Mouse (Mus musculus): ENCODE measurements around the gene Haus8. TPM values are rescaled to one million over a fixed set of nuclear protein-coding genes. Genes with fewer than 3 reads are reported as not detected.
"Not testable (repeated sequence)": the region's sequence is repeated elsewhere in the genome, so short reads cannot be mapped to it uniquely, and the experiment has no call there.

Gene Haus8
- polyA plus RNA-seq, 1 experiment from 2014 or later, result 55.1 TPM

DNA sequence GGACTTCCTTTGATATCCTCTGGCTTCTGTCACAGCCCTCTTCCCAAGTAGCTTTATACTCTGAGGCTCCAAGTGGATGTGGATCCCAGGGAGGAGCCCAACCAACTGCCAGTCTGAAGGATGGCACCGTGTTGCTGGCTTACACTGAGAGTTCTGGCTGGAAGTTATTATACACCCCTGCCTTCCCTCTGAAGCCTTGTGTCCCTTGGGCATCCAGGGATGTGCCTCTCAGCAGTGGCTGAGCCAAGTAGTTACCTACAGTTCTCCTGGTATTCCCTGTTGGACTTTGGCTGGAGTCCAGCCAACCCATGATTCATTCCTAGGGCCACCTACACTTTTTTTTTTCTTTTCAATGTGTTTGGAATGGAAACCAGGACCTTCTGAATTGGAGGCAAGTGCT lies 9.0 kb upstream of the Haus8 start:
- ATAC-seq (replicated peaks; ENCODE audit: low FRiP score); H3K4me1 ChIP-seq; H3K27me3 ChIP-seq; H3K9me3 ChIP-seq (replicated peaks); H3K9ac ChIP-seq; H3K36me3 ChIP-seq; H3K27ac ChIP-seq; H3K4me2 ChIP-seq; H3K4me3 ChIP-seq (replicated peaks): not testable (repeated sequence)
- WGBS, result 86% methylated on average over 1 of the region's 1 CpGs

DNA sequence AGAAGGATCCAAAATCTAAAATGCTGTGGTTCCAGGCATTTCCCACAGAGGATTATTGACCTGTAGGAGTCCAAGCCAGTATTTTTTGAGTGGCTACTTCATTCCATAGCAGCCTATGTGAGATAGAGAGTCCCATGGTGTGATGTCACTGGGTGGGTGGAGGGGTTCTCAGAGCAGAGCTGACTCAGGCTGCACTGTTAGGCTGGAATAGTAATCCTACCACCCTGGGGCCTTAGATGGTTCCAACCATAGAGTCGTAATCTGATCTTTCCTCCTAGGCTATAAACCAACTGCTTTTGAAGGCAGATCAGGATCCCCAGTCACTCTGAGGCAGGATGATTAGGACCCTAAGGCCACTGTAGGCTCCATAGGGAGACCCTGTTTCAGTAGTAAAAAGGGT lies 6.7 kb upstream of the Haus8 start:
- not testable (repeated sequence) for H3K36me3 ChIP-seq; H3K27ac ChIP-seq; H3K4me2 ChIP-seq; H3K27me3 ChIP-seq; H3K4me1 ChIP-seq; H3K4me3 ChIP-seq (replicated peaks); H3K9me3 ChIP-seq (replicated peaks); H3K9ac ChIP-seq; ATAC-seq (replicated peaks; ENCODE audit: low FRiP score)
- 77% methylated on average over 1 of the region's 1 CpGs for WGBS

- 93% methylated on average over 3 of the region's 3 CpGs for WGBS
- no peak overlapping the region for H3K4me2 ChIP-seq
- ATAC-seq (replicated peaks; ENCODE audit: low FRiP score), result no peak
Observed at GRCm38 (mm10) chr8:71276166-71276565, 3.4 kb upstream of the Haus8 start.

GRCm38 (mm10) chr8:71274478-71274877 lies 1.7 kb upstream of the Haus8 start:
- no peak overlapping the region for H3K9ac ChIP-seq
- no peaks in the 10 kb centered on the region for H3K27me3 ChIP-seq
- ATAC-seq (replicated peaks; ENCODE audit: low FRiP score), result no peak
- H3K27ac ChIP-seq, result no peak overlapping the region
- H3K36me3 ChIP-seq, result 0 out of 2 replicates have a peak, but pooled peaks cover 8% of the 10 kb centered on the region
- peaks cover 23% of the 10 kb centered on the region for H3K4me1 ChIP-seq
- no peak overlapping the region for H3K4me2 ChIP-seq
- no peak overlapping the region for H3K4me3 ChIP-seq (replicated peaks)
- H3K9me3 ChIP-seq (replicated peaks), result no peaks in the 10 kb centered on the region

More at GRCm38 (mm10) chr8:71276166-71276565, 3.4 kb upstream of the Haus8 start:
- Histone ChIP-seq H3K27ac (no peak overlapping the region), H3K9me3 (replicated peaks) (no peaks in the 10 kb centered on the region), H3K36me3 (0 out of 2 replicates have a peak, but pooled peaks cover 8% of the 10 kb centered on the region), H3K4me1 (peaks cover 21% of the 10 kb centered on the region), H3K4me3 (replicated peaks) (no peak overlapping the region), H3K9ac (no peak overlapping the region), H3K27me3 (no peaks in the 10 kb centered on the region)

- 0% methylated on average over 14 of the region's 14 CpGs for WGBS
- H3K27ac ChIP-seq, result peak overlapping the region; percentile 91
- H3K4me1 ChIP-seq, result peaks cover 23% of the 10 kb centered on the region
- H3K9ac ChIP-seq, result peak overlapping the region; percentile 83
- ATAC-seq (replicated peaks; ENCODE audit: low FRiP score), result peak; percentile 10
- peak overlapping the region; percentile 95 for H3K4me3 ChIP-seq (replicated peaks)
- H3K27me3 ChIP-seq, result no peaks in the 10 kb centered on the region
- no peaks in the 10 kb centered on the region for H3K9me3 ChIP-seq (replicated peaks)
- H3K4me2 ChIP-seq, result peak overlapping the region; percentile 86
- H3K36me3 ChIP-seq, result 0 out of 2 replicates have a peak, but pooled peaks cover 8% of the 10 kb centered on the region
Observed at GRCm38 (mm10) chr8:71273151-71273510, 397 bp upstream of the Haus8 start.

DNA sequence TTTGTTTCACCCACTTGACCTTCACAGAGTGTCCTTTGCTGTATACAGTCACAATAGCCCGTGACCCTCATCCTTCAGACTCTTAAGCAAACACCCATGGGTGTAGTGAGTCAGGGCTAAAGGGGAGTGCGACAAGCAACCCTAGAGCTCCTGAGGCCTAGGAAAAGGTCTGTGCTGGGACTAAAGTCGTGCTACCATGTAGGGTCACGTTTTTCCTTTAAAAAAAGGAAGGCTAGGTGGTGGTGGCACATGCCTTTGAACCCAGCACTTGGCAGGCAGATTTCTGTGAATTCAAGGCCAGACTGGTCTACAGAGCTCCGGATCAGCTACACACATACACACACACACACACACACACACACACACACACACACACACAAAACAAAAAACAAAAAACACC lies 1.1 kb downstream of the Haus8 start:
- Histone ChIP-seq H3K9me3 (replicated peaks) (no peaks in the 10 kb centered on the region), H3K4me3 (replicated peaks) (peak overlapping the region; percentile 95), H3K27me3 (no peaks in the 10 kb centered on the region), H3K27ac (peak overlapping the region; percentile 93), H3K9ac (peak overlapping the region; percentile 83), H3K4me2 (peak overlapping the region; percentile 86), H3K36me3 (0 out of 2 replicates have a peak, but pooled peaks cover 4% of the 10 kb centered on the region), H3K4me1 (peaks cover 23% of the 10 kb centered on the region)
- 17% methylated on average over 5 of the region's 5 CpGs for WGBS
- peak; percentile 3; the same call in 1 of the 2 replicates for ATAC-seq (replicated peaks; ENCODE audit: low FRiP score)

DNA sequence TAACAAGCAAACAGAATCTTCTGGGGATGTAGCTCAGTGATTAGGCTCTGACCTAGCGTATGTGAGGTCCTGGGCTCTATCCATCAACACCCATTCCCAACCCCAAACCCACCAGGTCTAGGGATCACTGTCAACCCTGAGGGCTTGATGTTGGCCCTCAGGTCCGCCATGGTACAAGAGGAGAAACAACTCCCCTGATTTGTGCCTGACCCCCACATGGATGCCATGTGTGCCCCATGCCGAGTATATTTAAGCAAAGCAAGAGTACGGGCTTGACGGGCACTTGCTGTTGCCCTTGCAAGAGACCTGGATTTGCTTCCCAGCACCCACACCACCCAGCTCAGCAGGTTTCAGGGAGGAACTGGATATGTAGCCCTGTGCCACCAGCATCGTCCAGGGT lies 4.4 kb downstream of the Haus8 start:
- not testable (repeated sequence) for H3K4me2 ChIP-seq; H3K9me3 ChIP-seq (replicated peaks); H3K27ac ChIP-seq; ATAC-seq (replicated peaks; ENCODE audit: low FRiP score); H3K9ac ChIP-seq; H3K36me3 ChIP-seq; H3K27me3 ChIP-seq; H3K4me3 ChIP-seq (replicated peaks)
- WGBS, result 98% methylated on average over 6 of the region's 6 CpGs
- peaks cover 12% of the 10 kb centered on the region for H3K4me1 ChIP-seq

DNA sequence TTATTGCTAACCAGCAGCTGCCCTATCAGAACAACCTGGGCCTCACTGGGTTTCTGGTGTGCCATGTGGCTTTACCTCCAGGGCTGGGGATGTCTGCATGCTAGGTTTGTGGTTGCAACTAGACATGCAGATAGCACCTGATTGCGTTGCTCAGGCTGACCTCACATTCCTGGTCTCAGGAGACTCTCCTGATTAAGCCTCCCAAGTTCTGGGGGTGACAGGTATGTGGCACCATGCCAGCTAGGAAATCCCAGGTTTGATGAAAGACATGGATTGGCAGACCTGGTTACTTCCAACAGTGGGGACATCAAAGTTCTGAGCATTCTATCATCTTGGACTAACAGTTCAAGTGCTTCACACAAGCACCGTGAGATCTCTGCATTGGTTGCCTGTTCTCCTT lies 5.0 kb downstream of the Haus8 start:
- H3K27ac ChIP-seq, result no peak overlapping the region
- H3K4me2 ChIP-seq, result no peak overlapping the region
- H3K27me3 ChIP-seq, result no peaks in the 10 kb centered on the region
- H3K36me3 ChIP-seq, result peaks cover 5% of the 10 kb centered on the region
- peaks cover 11% of the 10 kb centered on the region for H3K4me1 ChIP-seq
- no peak overlapping the region for H3K9ac ChIP-seq
- no peak overlapping the region for H3K4me3 ChIP-seq (replicated peaks)
- no peaks in the 10 kb centered on the region for H3K9me3 ChIP-seq (replicated peaks)
- ATAC-seq (replicated peaks; ENCODE audit: low FRiP score), result no peak
- 96% methylated on average over 2 of the region's 2 CpGs for WGBS

DNA sequence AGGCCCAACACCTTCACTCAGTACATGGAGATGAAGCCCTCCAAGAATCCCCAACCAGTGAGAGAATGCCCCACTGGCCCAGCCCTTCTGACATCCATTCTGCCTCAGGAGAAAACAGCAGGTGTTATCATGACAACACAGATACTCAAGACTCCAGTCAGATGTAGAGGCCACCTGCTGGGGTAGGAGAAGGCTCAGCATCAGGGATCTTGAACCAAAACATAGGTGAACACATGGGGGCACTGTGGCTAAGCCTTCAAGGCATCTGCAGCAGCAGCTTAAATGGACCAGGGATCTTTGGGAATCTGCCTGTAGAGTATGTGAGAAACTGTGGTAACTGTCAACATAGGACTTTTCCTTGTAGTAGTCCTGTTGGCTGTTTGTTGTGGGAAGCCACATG lies 11.5 kb downstream of the Haus8 start:
- Histone ChIP-seq H3K27ac (no peak overlapping the region), H3K4me2 (no peak overlapping the region), H3K36me3 (peaks cover 32% of the 10 kb centered on the region), H3K4me1 (no peaks in the 10 kb centered on the region), H3K27me3 (no peaks in the 10 kb centered on the region), H3K9ac (no peak overlapping the region), H3K4me3 (replicated peaks) (no peak overlapping the region), H3K9me3 (replicated peaks) (no peaks in the 10 kb centered on the region)
- no peak for ATAC-seq (replicated peaks; ENCODE audit: low FRiP score)

DNA sequence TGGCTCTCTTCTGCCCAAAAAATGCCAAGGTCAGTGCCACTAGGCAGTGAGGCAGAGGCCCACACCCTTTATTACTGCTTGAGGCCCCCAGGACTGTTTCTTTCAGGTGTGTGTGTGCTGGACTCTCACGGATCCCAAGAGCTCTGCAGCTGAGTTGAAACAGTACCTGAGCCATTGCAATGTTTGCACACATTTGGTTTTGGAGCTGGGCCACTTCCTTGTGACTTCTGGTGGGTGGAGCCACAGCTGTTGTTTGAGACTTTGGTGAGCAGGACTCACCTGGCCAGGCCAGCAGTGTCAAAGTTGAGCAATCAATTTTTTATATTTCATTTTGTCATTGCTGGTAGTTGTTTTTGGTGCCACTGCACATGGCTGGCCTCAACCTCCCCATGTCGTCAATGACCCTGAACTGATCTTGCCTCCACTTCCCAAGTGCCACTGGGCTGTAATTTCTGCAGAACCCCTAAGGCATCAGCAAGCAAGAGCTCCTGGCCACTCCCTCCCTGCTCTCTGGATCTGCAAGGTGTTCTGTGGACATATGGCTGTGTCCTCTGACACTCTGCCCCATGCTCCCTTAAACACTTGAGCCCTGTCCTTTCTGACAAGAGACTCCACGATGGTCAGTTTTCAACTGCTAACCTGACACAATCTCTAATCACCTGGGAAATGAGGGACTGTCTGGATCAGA lies 16.0 kb downstream of the Haus8 start:
- H3K36me3 ChIP-seq, result peaks cover 63% of the 10 kb centered on the region
- ATAC-seq (replicated peaks; ENCODE audit: low FRiP score), result no peak
- no peaks in the 10 kb centered on the region for H3K9me3 ChIP-seq (replicated peaks)
- H3K27ac ChIP-seq, result no peak overlapping the region
- H3K4me3 ChIP-seq (replicated peaks), result no peak overlapping the region
- no peak overlapping the region for H3K4me2 ChIP-seq
- H3K9ac ChIP-seq, result no peak overlapping the region
- H3K4me1 ChIP-seq, result no peaks in the 10 kb centered on the region
- WGBS, result 94% methylated on average over 3 of the region's 3 CpGs
- no peaks in the 10 kb centered on the region for H3K27me3 ChIP-seq

DNA sequence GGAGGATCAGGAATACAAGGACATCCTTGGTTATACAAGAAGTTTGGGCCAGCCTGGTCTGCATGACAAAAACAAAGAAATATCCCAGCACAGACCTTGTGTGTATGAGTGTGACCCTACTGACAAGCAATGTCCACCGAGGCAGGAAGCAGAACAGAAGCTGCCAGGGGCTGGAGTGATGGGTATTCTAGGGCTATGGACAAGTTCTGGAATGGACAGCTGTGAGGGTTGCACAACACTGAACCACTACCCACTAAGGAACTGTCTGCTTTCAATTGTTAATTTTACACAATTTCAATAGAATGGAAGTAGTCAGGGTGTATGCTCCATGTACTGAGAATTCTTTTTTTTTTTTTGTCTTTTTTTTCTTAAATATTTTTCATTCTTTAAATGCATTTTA lies 24.5 kb downstream of the Haus8 start:
- Histone ChIP-seq H3K9me3 (replicated peaks) (no peaks in the 10 kb centered on the region), H3K27me3 (no peaks in the 10 kb centered on the region), H3K9ac (no peak overlapping the region), H3K27ac (no peak overlapping the region), H3K36me3 (peaks cover 27% of the 10 kb centered on the region), H3K4me1 (no peaks in the 10 kb centered on the region), H3K4me3 (replicated peaks) (no peak overlapping the region), H3K4me2 (no peak overlapping the region)
- 95% methylated on average over 1 of the region's 1 CpGs for WGBS
- ATAC-seq (replicated peaks; ENCODE audit: low FRiP score), result no peak

DNA sequence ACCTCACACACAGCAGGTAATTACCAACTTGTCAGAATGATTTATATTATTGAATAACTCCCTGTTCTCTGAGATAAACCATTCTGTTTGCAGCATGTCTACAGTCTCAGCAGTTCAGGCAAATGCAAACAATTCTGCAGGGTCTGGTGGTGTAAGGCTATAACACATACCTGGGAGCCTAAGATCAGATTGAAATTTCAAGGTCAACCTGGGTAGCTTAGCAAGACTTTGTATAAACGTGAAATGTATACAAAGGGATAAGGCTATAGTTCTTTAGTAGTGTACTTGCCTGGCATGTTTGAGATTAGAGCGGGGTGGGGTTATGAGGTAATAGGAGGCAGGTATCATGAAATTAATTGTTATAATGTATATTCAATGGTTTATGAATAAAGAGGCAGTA lies 30.0 kb downstream of the Haus8 start:
- no peaks in the 10 kb centered on the region for H3K9me3 ChIP-seq (replicated peaks)
- H3K4me3 ChIP-seq (replicated peaks), result no peak overlapping the region
- no peaks in the 10 kb centered on the region for H3K4me1 ChIP-seq
- H3K9ac ChIP-seq, result no peak overlapping the region
- no peak overlapping the region for H3K27ac ChIP-seq
- H3K27me3 ChIP-seq, result no peaks in the 10 kb centered on the region
- H3K36me3 ChIP-seq, result no peaks in the 10 kb centered on the region
- H3K4me2 ChIP-seq, result no peak overlapping the region
- 86% methylated on average over 2 of the region's 2 CpGs for WGBS
- ATAC-seq (replicated peaks; ENCODE audit: low FRiP score), result no peak

- Histone ChIP-seq H3K27ac (no peak overlapping the region), H3K4me3 (replicated peaks) (no peak overlapping the region), H3K4me2 (no peak overlapping the region), H3K9ac (no peak overlapping the region), H3K36me3 (no peaks in the 10 kb centered on the region), H3K27me3 (no peaks in the 10 kb centered on the region), H3K4me1 (no peaks in the 10 kb centered on the region), H3K9me3 (replicated peaks) (no peaks in the 10 kb centered on the region)
- no peak for ATAC-seq (replicated peaks; ENCODE audit: low FRiP score)
- 49% methylated on average over 2 of the region's 2 CpGs for WGBS
Observed at GRCm38 (mm10) chr8:71224560-71224959, 48.2 kb downstream of the Haus8 start.

All from kidney, embryonic 15.5 days (tissue).